Comparison of ENCODE assay signal across 13 mouse cellular contexts in the genomic region with DNA sequence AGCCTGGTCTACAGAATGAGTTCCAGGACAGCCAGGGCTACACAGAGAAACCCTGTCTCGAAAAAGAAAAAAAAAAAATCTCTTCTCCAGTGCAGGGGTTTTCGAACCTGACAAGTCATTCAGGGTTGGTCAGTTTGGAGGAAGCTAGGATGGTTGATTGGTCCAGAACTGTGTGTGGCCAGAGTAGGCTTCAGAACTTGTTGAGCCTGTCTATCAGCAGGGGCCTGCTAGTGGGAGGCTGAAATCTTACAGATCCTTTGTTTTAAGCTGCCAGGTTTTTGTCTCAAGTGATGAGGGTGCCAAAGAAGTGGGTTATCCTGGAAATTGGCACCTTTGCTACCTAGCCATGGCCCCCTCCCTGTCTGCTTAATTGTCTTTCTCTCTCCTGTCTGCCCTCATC. TPM values are rescaled to one million over a fixed set of nuclear protein-coding genes. Genes with fewer than 3 reads are reported as not detected.
A peak's percentile ranks its signal among the peaks of the same experiment; 100 is the strongest.
DNase-seq lines count a peak whose midpoint lies in the region; ATAC-seq and TF ChIP-seq lines count a peak whose summit lies in the region.
"Had no signal": no experiment of that assay in that cellular context is flagged by ENCODE, and none has a peak within 500 bp of the region (broad histone marks: within the 10 kb centered on the region; RNA-seq: fewer than 3 reads in every experiment).

No protein-coding gene starts in this region.

- WGBS in forebrain, embryonic 10.5 days, result 64% methylated on average over 2 of the region's 2 CpGs
- 67% methylated on average over 2 of the region's 2 CpGs for WGBS in forebrain, embryonic 11.5 days
- 62% methylated on average over 2 of the region's 2 CpGs for WGBS in kidney, postnatal 0 days
- WGBS in liver, embryonic 11.5 days, result 42% methylated on average over 2 of the region's 2 CpGs
- WGBS in midbrain, postnatal 0 days, result 71% methylated on average over 2 of the region's 2 CpGs

- in situ Hi-C loops in CH12.LX (cut with MboI; ENCODE audit: low pct_ligation_motif_present, low pct_unique_long_range_greater_than_20kb, low sequenced_read_pairs), result loop anchor here (25.0 kb wide), 1 partner anchor 173 kb away; no protein-coding TSS in a partner anchor

- peaks cover 24% of the 10 kb centered on the region for H3K27me3 ChIP-seq in forebrain, embryonic 10.5 days (ENCODE audit: poor library complexity, severe bottlenecking)
- H3K27me3 ChIP-seq in forebrain, embryonic 11.5 days (ENCODE audit: control insufficient read depth, insufficient read depth, low read length), result peaks cover 5% of the 10 kb centered on the region; the same call in 1 of the 2 replicates
- no peaks in the 10 kb centered on the region for H3K27me3 ChIP-seq in kidney, postnatal 0 days (ENCODE audit: insufficient read depth, low read length)
- no peaks in the 10 kb centered on the region for H3K27me3 ChIP-seq in CH12.LX (replicated peaks)
- no peaks in the 10 kb centered on the region for H3K27me3 ChIP-seq in liver, embryonic 11.5 days (replicated peaks; ENCODE audit: control insufficient read depth, insufficient read depth, low read length)
- no peaks in the 10 kb centered on the region for H3K27me3 ChIP-seq in midbrain, postnatal 0 days (ENCODE audit: insufficient read depth, low read length)
- H3K27me3 ChIP-seq: Patski had no signal

- no peaks in the 10 kb centered on the region for H3K9me3 ChIP-seq in forebrain, embryonic 10.5 days
- H3K9me3 ChIP-seq in forebrain, embryonic 11.5 days (ENCODE audit: control insufficient read depth, low read length), result no peaks in the 10 kb centered on the region
- H3K9me3 ChIP-seq in kidney, postnatal 0 days (replicated peaks; ENCODE audit: low read length), result no peaks in the 10 kb centered on the region
- peaks cover 10% of the 10 kb centered on the region for H3K9me3 ChIP-seq in CH12.LX (replicated peaks; ENCODE audit: low read length)
- H3K9me3 ChIP-seq in liver, embryonic 11.5 days (ENCODE audit: control insufficient read depth, low read length), result no peaks in the 10 kb centered on the region
- H3K9me3 ChIP-seq in midbrain, postnatal 0 days (ENCODE audit: low read length), result no peaks in the 10 kb centered on the region
- H3K9me3 ChIP-seq: midbrain, embryonic 10.5 days had no signal

- no peak for TF ChIP-seq POLR2A in CH12.LX (IDR thresholded peaks at IDR 0.05; ENCODE audit: low read depth, low read length)

- no peaks in the 10 kb centered on the region for H3K79me2 ChIP-seq in CH12.LX (replicated peaks; ENCODE audit: control insufficient read depth, extremely low read depth, insufficient read depth, poor library complexity, severe bottlenecking)

- peak overlapping the region; percentile 22; the same call in 1 of the 2 replicates for H3K4me3 ChIP-seq in forebrain, embryonic 10.5 days
- no peak overlapping the region for H3K4me3 ChIP-seq in forebrain, embryonic 11.5 days (ENCODE audit: low read depth, low read length)
- no peak overlapping the region for H3K4me3 ChIP-seq in kidney, postnatal 0 days (replicated peaks; ENCODE audit: low read depth, low read length)
- no peak overlapping the region for H3K4me3 ChIP-seq in CH12.LX (replicated peaks in 1 of 3; ENCODE audit: low read depth in 2 of 3, low read length in 2 of 3, poor library complexity in 1 of 3)
- peak overlapping the region; percentile 91 for H3K4me3 ChIP-seq in liver, embryonic 11.5 days (ENCODE audit: low read depth, low read length)
- H3K4me3 ChIP-seq in midbrain, postnatal 0 days (ENCODE audit: low read depth, low read length), result no peak overlapping the region

- dilution Hi-C loops in CH12.LX (cut with MboI; ENCODE audit: extremely low pct_ligation_motif_present, extremely low pct_unique_long_range_greater_than_20kb, low sequenced_read_pairs), result no loop called here

- no peak overlapping the region for H3K4me2 ChIP-seq in forebrain, embryonic 11.5 days (ENCODE audit: low read depth, low read length, severe bottlenecking)
- peak overlapping the region; percentile 34 for H3K4me2 ChIP-seq in kidney, postnatal 0 days (ENCODE audit: low read length)
- no peak overlapping the region for H3K4me2 ChIP-seq in CH12.LX (ENCODE audit: insufficient read depth, low read depth, poor library complexity, severe bottlenecking)
- H3K4me2 ChIP-seq in liver, embryonic 11.5 days, result peak overlapping the region; percentile 62
- H3K4me2 ChIP-seq in midbrain, postnatal 0 days (ENCODE audit: low read depth, low read length, poor library complexity, severe bottlenecking), result no peak overlapping the region

- TF ChIP-seq EP300 in CH12.LX (IDR thresholded peaks at IDR 0.05; ENCODE audit: low read length), result no peak

- H3K27ac ChIP-seq in forebrain, embryonic 10.5 days, result 0 out of 2 replicates have a peak overlapping the region, but pooled peaks have one; percentile 53
- H3K27ac ChIP-seq in forebrain, embryonic 11.5 days (ENCODE audit: low read depth, low read length), result no peak overlapping the region
- H3K27ac ChIP-seq in kidney, postnatal 0 days, result 0 out of 2 replicates have a peak overlapping the region, but pooled peaks have one; percentile 44
- H3K27ac ChIP-seq in CH12.LX (ENCODE audit: insufficient read depth, low read depth), result no peak overlapping the region
- H3K27ac ChIP-seq in liver, embryonic 11.5 days (ENCODE audit: low read depth, low read length), result peak overlapping the region; percentile 88
- H3K27ac ChIP-seq in midbrain, postnatal 0 days (ENCODE audit: low read depth, low read length), result no peak overlapping the region

- peaks cover 25% of the 10 kb centered on the region for H3K4me1 ChIP-seq in forebrain, embryonic 10.5 days
- no peaks in the 10 kb centered on the region for H3K4me1 ChIP-seq in forebrain, embryonic 11.5 days (replicated peaks; ENCODE audit: control insufficient read depth, insufficient read depth, low read length)
- H3K4me1 ChIP-seq in kidney, postnatal 0 days (replicated peaks; ENCODE audit: insufficient read depth, low read length), result no peaks in the 10 kb centered on the region
- H3K4me1 ChIP-seq in CH12.LX (ENCODE audit: control insufficient read depth in 1 of 2, insufficient read depth in 2 of 2), result peaks cover 0 to 9% of the 10 kb centered on the region in 2 experiments; a peak in 1 of 4 replicates
- peaks cover 3% of the 10 kb centered on the region for H3K4me1 ChIP-seq in liver, embryonic 11.5 days (replicated peaks; ENCODE audit: control insufficient read depth, insufficient read depth, low read length)
- no peaks in the 10 kb centered on the region for H3K4me1 ChIP-seq in midbrain, postnatal 0 days (ENCODE audit: insufficient read depth, low read length)

- no peak overlapping the region for H3K9ac ChIP-seq in forebrain, embryonic 11.5 days (ENCODE audit: low read length)
- no peak overlapping the region for H3K9ac ChIP-seq in kidney, postnatal 0 days (ENCODE audit: low read depth, low read length)
- H3K9ac ChIP-seq in CH12.LX (ENCODE audit: insufficient read depth, low read depth), result no peak overlapping the region
- H3K9ac ChIP-seq in liver, embryonic 11.5 days (ENCODE audit: low read depth, low read length), result peak overlapping the region; percentile 73
- no peak overlapping the region for H3K9ac ChIP-seq in midbrain, postnatal 0 days (replicated peaks; ENCODE audit: low read length, poor library complexity, severe bottlenecking)

- TF ChIP-seq RAD21 in CH12.LX (IDR thresholded peaks at IDR 0.05; ENCODE audit: low read depth, low read length), result no peak

- no peak for ATAC-seq in forebrain, embryonic 11.5 days (replicated peaks; ENCODE audit: low FRiP score)
- no peak for ATAC-seq in kidney, postnatal 0 days (replicated peaks; ENCODE audit: low FRiP score, low read depth)
- ATAC-seq in liver, embryonic 11.5 days (replicated peaks; ENCODE audit: low FRiP score), result no peak
- ATAC-seq in midbrain, postnatal 0 days (ENCODE audit: low FRiP score), result no peak
- ATAC-seq: Patski had no signal

- H3K36me3 ChIP-seq in forebrain, embryonic 10.5 days (replicated peaks), result no peaks in the 10 kb centered on the region
- no peaks in the 10 kb centered on the region for H3K36me3 ChIP-seq in forebrain, embryonic 11.5 days (ENCODE audit: control insufficient read depth, insufficient read depth, low read length)
- H3K36me3 ChIP-seq in kidney, postnatal 0 days (ENCODE audit: insufficient read depth, low read length), result no peaks in the 10 kb centered on the region
- H3K36me3 ChIP-seq in CH12.LX (replicated peaks in 1 of 2; ENCODE audit: control insufficient read depth in 1 of 2, insufficient read depth in 1 of 2, low read length in 1 of 2), result no peaks in the 10 kb centered on the region
- H3K36me3 ChIP-seq in liver, embryonic 11.5 days (ENCODE audit: control insufficient read depth, insufficient read depth, low read length), result 0 out of 2 replicates have a peak, but pooled peaks cover 4% of the 10 kb centered on the region
- no peaks in the 10 kb centered on the region for H3K36me3 ChIP-seq in midbrain, postnatal 0 days (ENCODE audit: insufficient read depth, low read length)
- H3K36me3 ChIP-seq: midbrain, embryonic 10.5 days had no signal

- DNase-seq in forebrain, embryonic 10.5 days (ENCODE audit: extremely low spot score, low spot score), result no peak
- no peak for DNase-seq in forebrain, embryonic 11.5 days (ENCODE audit: low spot score)
- DNase-seq in kidney, postnatal 0 days (ENCODE audit: low spot score), result no peak
- no peak for DNase-seq in kidney, adult 11 months
- no peak for DNase-seq in CH12.LX (ENCODE audit: extremely low read depth)
- DNase-seq in liver, embryonic 11.5 days (ENCODE audit: low spot score), result no peak
- no peak for DNase-seq in embryo, embryonic 9.5 days (ENCODE audit: extremely low spot score)
- no peak for DNase-seq in midbrain, postnatal 0 days (ENCODE audit: low spot score)
- DNase-seq: cerebellum, adult 9-11 months; heart, postnatal 36 days had no signal

- no peak for TF ChIP-seq CTCF in kidney, postnatal 0 days (IDR thresholded peaks at IDR 0.05; ENCODE audit: low read depth)
- no peak for TF ChIP-seq CTCF in CH12.LX (conservative IDR thresholded peaks at IDR 0.05 in 1 of 2, IDR thresholded peaks at IDR 0.05 in 1 of 2; ENCODE audit: low read depth in 2 of 2, low read length in 2 of 2)
- no peak for TF ChIP-seq CTCF in midbrain, postnatal 0 days (IDR thresholded peaks at IDR 0.05)

RNA-seq across cellular contexts. Expression of gene Car2, which starts 3.0 kb away (rescaled TPM):
- polyA plus RNA-seq in forebrain, embryonic 10.5 days (2016; fragmentation: Nextera tagmentation; extraction: Ambion mirVana), result 88.4 and 120 TPM in 2 replicates
- polyA plus RNA-seq in forebrain, embryonic 11.5 days (2014; fragmentation: Nextera tagmentation; extraction: Ambion mirVana), result 105 and 114 TPM in 2 replicates
- 206 and 224 TPM in 2 replicates for polyA plus RNA-seq in kidney, postnatal 0 days (2015; fragmentation: Nextera tagmentation; extraction: Ambion mirVana)
- total RNA-seq in CH12.LX (2012; rRNA removed), result not detected in 2 replicates
- total RNA-seq in CH12.LX (2014; rRNA removed), result 0.16 TPM in 1 of 2 replicates, not detected in the other
- not detected in 2 replicates for polyA plus RNA-seq in CH12.LX (2012; ENCODE audit: insufficient read length, low read depth)
- 1,283 and 1,400 TPM in 2 replicates for polyA plus RNA-seq in liver, embryonic 11.5 days (2014; fragmentation: Nextera tagmentation; extraction: Ambion mirVana)
- total RNA-seq in midbrain, postnatal 0 days (2014; rRNA removed), result 31.9 and 50.1 TPM in 2 replicates
- 32.4 and 38.1 TPM in 2 replicates for polyA plus RNA-seq in midbrain, postnatal 0 days (2015; fragmentation: Nextera tagmentation; extraction: Ambion mirVana)

RNA-seq across cellular contexts. Expression of gene Car3, which starts 25.8 kb away (rescaled TPM):
- polyA plus RNA-seq in forebrain, embryonic 10.5 days (2016; fragmentation: Nextera tagmentation; extraction: Ambion mirVana), result 2.2 and 3.4 TPM in 2 replicates
- polyA plus RNA-seq in forebrain, embryonic 11.5 days (2014; fragmentation: Nextera tagmentation; extraction: Ambion mirVana), result 1.5 and 1.6 TPM in 2 replicates
- polyA plus RNA-seq in kidney, postnatal 0 days (2015; fragmentation: Nextera tagmentation; extraction: Ambion mirVana), result 4.8 and 8.2 TPM in 2 replicates
- total RNA-seq in CH12.LX (2012; rRNA removed) (not detected in 2 replicates), CH12.LX (2014; rRNA removed) (0.31 and 0.97 TPM in 2 replicates)
- 0.27 and 0.72 TPM in 2 replicates for polyA plus RNA-seq in CH12.LX (2012; ENCODE audit: insufficient read length, low read depth)
- 3.2 and 3.5 TPM in 2 replicates for polyA plus RNA-seq in liver, embryonic 11.5 days (2014; fragmentation: Nextera tagmentation; extraction: Ambion mirVana)
- total RNA-seq in midbrain, postnatal 0 days (2014; rRNA removed), result 0.99 and 1.3 TPM in 2 replicates
- polyA plus RNA-seq in midbrain, postnatal 0 days (2015; fragmentation: Nextera tagmentation; extraction: Ambion mirVana), result 1.7 and 2.5 TPM in 2 replicates
- total RNA-seq: neutrophil, adult 5-6 weeks had no signal

Comparison
In these comparisons a context has a peak if more than half of its experiments do, and no peak if none do; other contexts are left out.
1. H3K27ac ChIP-seq: peak in forebrain, embryonic 10.5 days (single experiment), kidney, postnatal 0 days (single experiment) and liver, embryonic 11.5 days (single experiment); none in forebrain, embryonic 11.5 days (single experiment), CH12.LX (single experiment) and midbrain, postnatal 0 days (single experiment).
2. H3K4me3 ChIP-seq: peak in forebrain, embryonic 10.5 days (single experiment) and liver, embryonic 11.5 days (single experiment); none in forebrain, embryonic 11.5 days (single experiment), kidney, postnatal 0 days (single experiment), CH12.LX (0 of 3) and midbrain, postnatal 0 days (single experiment).
3. H3K4me2 ChIP-seq: peak in kidney, postnatal 0 days (single experiment) and liver, embryonic 11.5 days (single experiment); none in forebrain, embryonic 11.5 days (single experiment), CH12.LX (single experiment) and midbrain, postnatal 0 days (single experiment).
4. RNA of gene Car2, which starts 3.0 kb away (polyA plus RNA-seq): 1,283 to 1,400 TPM in liver, embryonic 11.5 days, 206 to 224 TPM in kidney, postnatal 0 days, 88.4 to 120 TPM in forebrain, embryonic 10.5 days, 105 to 114 TPM in forebrain, embryonic 11.5 days and 32.4 to 38.1 TPM in midbrain, postnatal 0 days; not detected in CH12.LX; every median in the first group is over 10 times any median in the second.